9 mouse cellular contexts compared by ENCODE assay signal in the genomic region with DNA sequence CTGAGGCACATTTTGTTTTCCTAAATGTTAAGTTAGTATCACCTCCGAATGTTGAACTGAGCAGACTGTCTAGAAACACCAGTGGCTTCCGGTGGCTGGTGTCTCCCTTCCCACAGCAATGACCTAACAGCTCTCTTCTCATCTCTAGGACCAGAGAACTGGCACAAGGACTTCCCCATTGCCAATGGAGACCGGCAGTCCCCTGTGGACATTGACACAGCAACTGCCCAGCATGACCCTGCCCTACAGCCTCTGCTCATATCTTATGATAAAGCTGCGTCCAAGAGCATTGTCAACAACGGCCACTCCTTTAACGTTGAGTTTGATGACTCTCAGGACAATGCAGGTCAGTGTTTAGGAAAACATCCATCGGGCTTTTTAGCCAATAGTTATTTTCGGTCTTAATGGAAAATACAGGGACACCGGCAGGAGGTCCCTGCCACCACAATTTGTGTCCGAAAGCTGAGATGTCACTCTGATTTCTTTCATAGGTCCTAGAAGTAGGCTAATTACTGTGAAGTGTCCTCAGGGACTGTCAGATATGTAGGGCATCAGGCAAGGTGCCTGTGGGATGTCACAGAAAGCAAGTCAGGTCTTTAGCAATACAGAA. TPM values are rescaled to one million over a fixed set of nuclear protein-coding genes. Genes with fewer than 3 reads are reported as not detected.
DNase-seq lines count a peak whose midpoint lies in the region; ATAC-seq lines count a peak whose summit lies in the region.
"Had no signal": no experiment of that assay in that cellular context is flagged by ENCODE, and none has a peak within 500 bp of the region (broad histone marks: within the 10 kb centered on the region; RNA-seq: fewer than 3 reads in every experiment).

No protein-coding gene starts in this region.

- H3K36me3 ChIP-seq in intestine, embryonic 14.5 days (ENCODE audit: control insufficient read depth, insufficient read depth, low read length): no peaks in the 10 kb centered on the region
- H3K36me3 ChIP-seq in intestine, embryonic 16.5 days (ENCODE audit: control insufficient read depth, insufficient read depth, low read length): no peaks in the 10 kb centered on the region
- 0 out of 2 replicates have a peak, but pooled peaks cover 2% of the 10 kb centered on the region for H3K36me3 ChIP-seq in liver, embryonic 11.5 days (ENCODE audit: control insufficient read depth, insufficient read depth, low read length)

- WGBS in intestine, embryonic 14.5 days: 76% methylated on average over 10 of the region's 10 CpGs
- 78% methylated on average over 10 of the region's 10 CpGs for WGBS in intestine, embryonic 16.5 days
- 46% methylated on average over 10 of the region's 10 CpGs for WGBS in liver, embryonic 11.5 days

- no peak overlapping the region for H3K4me3 ChIP-seq in intestine, embryonic 14.5 days (ENCODE audit: low read depth, low read length)
- no peak overlapping the region for H3K4me3 ChIP-seq in intestine, embryonic 16.5 days (ENCODE audit: low read length)
- H3K4me3 ChIP-seq in liver, embryonic 11.5 days (ENCODE audit: low read depth, low read length): peak overlapping the region; percentile 91

- DNase-seq in intestine, embryonic 14.5 days (ENCODE audit: low spot score): peak; percentile 54
- no peak for DNase-seq in liver, embryonic 11.5 days (ENCODE audit: low spot score)
- no peak for DNase-seq in c-Kit-positive CD71-positive TER-119-positive erythroid progenitor cells, embryonic 14.5 days (ENCODE audit: low spot score)
- no peak for DNase-seq in urinary bladder, postnatal 4 days (ENCODE audit: low spot score in 2 of 2)
- no peak for DNase-seq in urinary bladder, adult 2 months (ENCODE audit: low spot score)
- DNase-seq: right cerebral cortex, postnatal 14 days had no signal

- no peak for ATAC-seq in intestine, embryonic 14.5 days (replicated peaks; ENCODE audit: low FRiP score, low TSS enrichment, low read depth)
- no peak for ATAC-seq in intestine, embryonic 16.5 days
- peak; percentile 36 for ATAC-seq in common myeloid progenitor, adult 5-6 weeks (replicated peaks; ENCODE audit: low read depth, poor library complexity, severe bottlenecking)
- ATAC-seq in liver, embryonic 11.5 days (replicated peaks; ENCODE audit: low FRiP score): no peak
- peak; percentile 25; the same call in 1 of the 2 replicates for ATAC-seq in monocyte, adult 5-6 weeks (replicated peaks; ENCODE audit: insufficient number of reproducible peaks, low FRiP score, low TSS enrichment, poor library complexity, severe bottlenecking)

- H3K27me3 ChIP-seq in intestine, embryonic 14.5 days (replicated peaks; ENCODE audit: control insufficient read depth, insufficient read depth, low read length): peaks cover 11% of the 10 kb centered on the region
- H3K27me3 ChIP-seq in intestine, embryonic 16.5 days (replicated peaks; ENCODE audit: control insufficient read depth, insufficient read depth, low read length): peaks cover 6% of the 10 kb centered on the region; the same call in 1 of the 2 replicates
- H3K27me3 ChIP-seq in liver, embryonic 11.5 days (replicated peaks; ENCODE audit: control insufficient read depth, insufficient read depth, low read length): no peaks in the 10 kb centered on the region

- no peak overlapping the region for H3K9ac ChIP-seq in intestine, embryonic 14.5 days (ENCODE audit: low read length)
- H3K9ac ChIP-seq in intestine, embryonic 16.5 days (ENCODE audit: low read depth, low read length): no peak overlapping the region
- H3K9ac ChIP-seq in liver, embryonic 11.5 days (ENCODE audit: low read depth, low read length): peak overlapping the region; percentile 97

- H3K4me1 ChIP-seq in intestine, embryonic 14.5 days (replicated peaks; ENCODE audit: control insufficient read depth, insufficient read depth, low read length): 0 out of 2 replicates have a peak, but pooled peaks cover 4% of the 10 kb centered on the region
- no peaks in the 10 kb centered on the region for H3K4me1 ChIP-seq in intestine, embryonic 16.5 days (ENCODE audit: control insufficient read depth, insufficient read depth, low read length)
- H3K4me1 ChIP-seq in liver, embryonic 11.5 days (replicated peaks; ENCODE audit: control insufficient read depth, insufficient read depth, low read length): peaks cover 9% of the 10 kb centered on the region

- peak overlapping the region; percentile 72; the same call in 1 of the 2 replicates for H3K4me2 ChIP-seq in intestine, embryonic 14.5 days (ENCODE audit: low read length)
- H3K4me2 ChIP-seq in intestine, embryonic 16.5 days (ENCODE audit: low read depth, low read length): no peak overlapping the region
- H3K4me2 ChIP-seq in liver, embryonic 11.5 days: peak overlapping the region; percentile 62

- H3K27ac ChIP-seq in intestine, embryonic 14.5 days (ENCODE audit: low read depth): no peak overlapping the region
- no peak overlapping the region for H3K27ac ChIP-seq in intestine, embryonic 16.5 days (ENCODE audit: low read length)
- peak overlapping the region; percentile 92 for H3K27ac ChIP-seq in liver, embryonic 11.5 days (ENCODE audit: low read depth, low read length)

- no peaks in the 10 kb centered on the region for H3K9me3 ChIP-seq in intestine, embryonic 14.5 days (ENCODE audit: control insufficient read depth, low read length)
- no peaks in the 10 kb centered on the region for H3K9me3 ChIP-seq in intestine, embryonic 16.5 days (ENCODE audit: control insufficient read depth, low read length)
- H3K9me3 ChIP-seq in liver, embryonic 11.5 days (ENCODE audit: control insufficient read depth, low read length): no peaks in the 10 kb centered on the region

RNA-seq across cellular contexts. Expression of a gene that starts 1.7 kb away (rescaled TPM):
- 14.5 and 18.3 TPM in 2 replicates for polyA plus RNA-seq in intestine, embryonic 14.5 days (2014; fragmentation: Nextera tagmentation; extraction: Ambion mirVana)
- polyA plus RNA-seq in intestine, embryonic 16.5 days (2015; fragmentation: Nextera tagmentation; extraction: Ambion mirVana): 47.1 and 83.2 TPM in 2 replicates
- 593 and 613 TPM in 2 replicates for total RNA-seq in common myeloid progenitor, adult 5-6 weeks (2017)
- polyA plus RNA-seq in liver, embryonic 11.5 days (2014; fragmentation: Nextera tagmentation; extraction: Ambion mirVana): 1,283 and 1,400 TPM in 2 replicates
- 64.7 to 78.1 TPM (median 74.3 TPM) in 3 replicates for total RNA-seq in monocyte, adult 5-6 weeks (2017)
- 18.4 and 21.6 TPM in 2 replicates for polyA plus RNA-seq in urinary bladder, adult 2 months (2012; rRNA removed)

RNA-seq across cellular contexts. Expression of a gene that starts 24.5 kb away (rescaled TPM):
- polyA plus RNA-seq in intestine, embryonic 14.5 days (2014; fragmentation: Nextera tagmentation; extraction: Ambion mirVana): 5.3 and 7.4 TPM in 2 replicates
- 2.4 and 5.9 TPM in 2 replicates for polyA plus RNA-seq in intestine, embryonic 16.5 days (2015; fragmentation: Nextera tagmentation; extraction: Ambion mirVana)
- total RNA-seq in common myeloid progenitor, adult 5-6 weeks (2017): 6.7 and 7.7 TPM in 2 replicates
- 3.2 and 3.5 TPM in 2 replicates for polyA plus RNA-seq in liver, embryonic 11.5 days (2014; fragmentation: Nextera tagmentation; extraction: Ambion mirVana)
- total RNA-seq in monocyte, adult 5-6 weeks (2017): not detected in 3 replicates
- 476 and 674 TPM in 2 replicates for polyA plus RNA-seq in urinary bladder, adult 2 months (2012; rRNA removed)

Comparison
In these comparisons a context has a peak if more than half of its experiments do, and no peak if none do; other contexts are left out.
1. ATAC-seq: peak in common myeloid progenitor, adult 5-6 weeks (single experiment) and monocyte, adult 5-6 weeks (single experiment); none in intestine, embryonic 14.5 days (single experiment), intestine, embryonic 16.5 days (single experiment) and liver, embryonic 11.5 days (single experiment).
2. RNA of a gene that starts 1.7 kb away (polyA plus RNA-seq): 1,283 to 1,400 TPM in liver, embryonic 11.5 days; 47.1 to 83.2 TPM in intestine, embryonic 16.5 days, 18.4 to 21.6 TPM in urinary bladder, adult 2 months and 14.5 to 18.3 TPM in intestine, embryonic 14.5 days; every median in the first group is over 10 times any median in the second.
3. RNA of a gene that starts 24.5 kb away (polyA plus RNA-seq): 476 to 674 TPM in urinary bladder, adult 2 months; 2.4 to 5.9 TPM in intestine, embryonic 16.5 days, 5.3 to 7.4 TPM in intestine, embryonic 14.5 days and 3.2 to 3.5 TPM in liver, embryonic 11.5 days; every median in the first group is over 10 times any median in the second.